Mouse (Mus musculus): Measurements from ENCODE around the gene Dnah2.

GRCm38 (mm10) chr11:69472687-69473086 lies 76.2 kb downstream of the Dnah2 start:
- TF ChIP-seq POLR2A (IDR thresholded peaks at IDR 0.05; ENCODE audit: borderline replicate concordance, extremely low read depth, low read depth, low read length) (no peak), CTCF (IDR thresholded peaks at IDR 0.05; ENCODE audit: insufficient read depth, low read length) (no peak)
